Mouse (Mus musculus): Measurements from ENCODE around the gene Trnau1ap. TPM values are rescaled to one million over a fixed set of nuclear protein-coding genes. Genes with fewer than 3 reads are reported as not detected.

Gene Trnau1ap
- polyA plus RNA-seq, 1 experiment = 18.9 TPM

Other genes starting within 250 kb of the Trnau1ap start
- 0.03 TPM in 1 of 2 replicates, not detected in the other for gene Oprd1, start 185.1 kb downstream of the Trnau1ap start, polyA plus RNA-seq (2012; rRNA removed)
- 19.2 and 21.2 TPM in 2 replicates for gene Ythdf2, start 117.2 kb downstream of the Trnau1ap start, polyA plus RNA-seq (2012; rRNA removed)
- gene Gmeb1, start 67.9 kb downstream of the Trnau1ap start, polyA plus RNA-seq (2012; rRNA removed) = 11.8 and 12.5 TPM in 2 replicates
- gene Taf12, start 55.2 kb downstream of the Trnau1ap start, polyA plus RNA-seq (2012; rRNA removed) = 9.5 and 10.9 TPM in 2 replicates
- 16.4 and 22.5 TPM in 2 replicates for gene Rab42, start 26.2 kb downstream of the Trnau1ap start, polyA plus RNA-seq (2012; rRNA removed)
- 8.5 and 10.9 TPM in 2 replicates for gene Rcc1, start 24.1 kb upstream of the Trnau1ap start, polyA plus RNA-seq (2012; rRNA removed)
- 6.2 and 12.9 TPM in 2 replicates for gene Phactr4, start 93.0 kb upstream of the Trnau1ap start, polyA plus RNA-seq (2012; rRNA removed)
- gene Med18, start 134.4 kb upstream of the Trnau1ap start, polyA plus RNA-seq (2012; rRNA removed) = 4.5 and 6.7 TPM in 2 replicates
- gene Sesn2, start 181.0 kb upstream of the Trnau1ap start, polyA plus RNA-seq (2012; rRNA removed) = 25.6 and 26.3 TPM in 2 replicates
- gene Atpif1, start 204.1 kb upstream of the Trnau1ap start, polyA plus RNA-seq (2012; rRNA removed) = 100 and 148 TPM in 2 replicates
- 30.5 and 33.1 TPM in 2 replicates for gene Dnajc8, start 206.0 kb upstream of the Trnau1ap start, polyA plus RNA-seq (2012; rRNA removed)
- gene Ptafr, start 234.5 kb upstream of the Trnau1ap start, polyA plus RNA-seq (2012; rRNA removed) = 9.8 and 12.7 TPM in 2 replicates

Data from gonadal fat pad, adult 2 months (tissue).